Mouse (Mus musculus) activated CD4-positive, CD25-positive, alpha-beta regulatory T cell, adult 4 months (primary cell): Measurements from ENCODE around the gene Plpp7. TPM values are rescaled to one million over a fixed set of nuclear protein-coding genes. Genes with fewer than 3 reads are reported as not detected.

Experiments
- ATAC-seq: one replicate; pipeline ENCODE4 v1.8.0; 2017
- polyA plus RNA-seq, 2 experiments: library from polyadenylated mRNA; unstranded; fragments of 100-300 nt; shearing (Covaris generic); gene quantifications; one replicate each; pipeline ENCODE4 v1.2.1; 2017

Plpp7 gene
- polyA plus RNA-seq: not detected

DNA sequence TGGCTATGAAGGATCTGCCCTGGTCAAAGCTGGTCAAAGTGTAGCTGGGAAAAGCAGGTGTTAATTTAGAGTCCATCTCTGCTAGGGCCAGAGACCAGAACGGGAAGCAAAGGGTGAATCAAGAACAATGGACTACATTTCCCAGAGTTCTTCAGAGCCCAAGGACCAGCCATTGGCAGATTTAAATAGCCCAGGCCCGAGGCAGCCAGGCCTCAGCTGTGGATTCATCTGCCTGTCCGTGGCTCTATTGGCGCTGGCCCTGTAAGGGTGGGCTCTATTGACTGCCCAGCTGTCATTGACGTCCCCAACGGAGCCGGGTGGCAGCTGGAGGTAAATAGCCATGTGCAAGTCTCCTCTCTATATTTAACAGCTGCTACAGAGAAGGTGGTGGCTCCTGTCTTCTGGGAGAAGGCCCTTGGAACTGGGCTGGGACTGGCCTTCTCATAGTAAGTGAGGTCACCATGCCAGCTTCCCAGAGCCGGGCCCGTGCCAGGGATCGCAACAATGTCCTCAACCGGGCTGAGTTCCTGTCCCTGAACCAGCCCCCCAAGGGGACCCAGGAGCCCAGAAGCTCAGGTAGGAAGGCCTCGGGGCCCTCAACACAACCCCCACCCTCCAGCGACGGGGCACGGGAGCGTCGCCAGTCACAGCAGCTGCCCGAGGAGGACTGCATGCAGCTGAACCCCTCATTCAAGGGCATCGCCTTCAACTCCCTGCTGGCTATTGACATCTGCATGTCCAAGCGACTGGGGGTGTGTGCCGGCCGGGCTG is at the start of gene Plpp7:
Gene Plpp7 (plus strand): TSS at position 178 of the 771 bp plus-strand sequence.
- no peak for ATAC-seq

GRCm38 (mm10) chr2:32046009-32046408 is 49.3 kb upstream of the Plpp7 start:
- no peak for ATAC-seq

DNA sequence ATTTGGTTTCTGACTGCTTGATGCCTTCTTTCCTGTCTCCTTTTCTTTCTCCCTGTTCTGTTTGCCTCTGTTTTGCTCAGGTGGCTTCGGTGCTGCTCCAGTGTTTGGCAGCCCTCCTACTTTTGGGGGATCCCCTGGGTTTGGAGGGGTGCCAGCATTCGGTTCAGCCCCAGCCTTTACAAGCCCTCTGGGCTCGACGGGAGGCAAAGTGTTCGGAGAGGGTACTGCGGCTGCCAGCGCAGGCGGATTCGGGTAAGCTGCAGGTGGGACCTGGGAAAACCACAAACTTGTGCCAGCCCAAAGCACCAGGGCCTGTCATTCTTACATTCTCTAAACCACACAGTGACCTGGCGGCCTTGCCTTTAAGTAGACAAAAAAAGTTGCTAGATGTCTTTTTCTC is 48.0 kb upstream of the Plpp7 start:
- ATAC-seq: no peak

- ATAC-seq: no peak
Measured at GRCm38 (mm10) chr2:32051791-32052190, 43.5 kb upstream of the Plpp7 start.

DNA sequence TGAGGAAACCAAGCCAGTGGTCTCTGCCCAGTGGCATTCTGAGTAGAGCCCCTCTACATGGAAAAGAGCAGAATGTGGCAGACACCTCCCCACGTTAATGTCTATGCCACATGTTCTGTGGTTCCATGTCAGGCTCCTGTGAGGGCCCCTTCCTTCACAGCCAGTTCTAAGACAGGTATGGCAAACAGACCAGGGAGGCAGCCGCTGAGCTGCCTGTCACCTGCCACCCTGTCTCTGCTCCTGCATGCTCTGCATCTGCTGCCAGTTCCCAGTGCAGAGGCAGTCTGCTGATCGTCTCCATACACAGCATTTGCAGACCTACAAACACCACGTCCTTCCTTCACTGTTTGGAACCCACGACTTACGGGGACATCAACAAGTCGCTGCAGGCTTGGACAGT is 42.9 kb upstream of the Plpp7 start:
- no peak for ATAC-seq

GRCm38 (mm10) chr2:32055357-32055965 is 39.9 kb upstream of the Plpp7 start:
- ATAC-seq: no peak

- no peak for ATAC-seq
Measured at GRCm38 (mm10) chr2:32056524-32056923, 38.8 kb upstream of the Plpp7 start.

- ATAC-seq: peak; percentile 53
Measured at GRCm38 (mm10) chr2:32057360-32057759, 38.0 kb upstream of the Plpp7 start.

DNA sequence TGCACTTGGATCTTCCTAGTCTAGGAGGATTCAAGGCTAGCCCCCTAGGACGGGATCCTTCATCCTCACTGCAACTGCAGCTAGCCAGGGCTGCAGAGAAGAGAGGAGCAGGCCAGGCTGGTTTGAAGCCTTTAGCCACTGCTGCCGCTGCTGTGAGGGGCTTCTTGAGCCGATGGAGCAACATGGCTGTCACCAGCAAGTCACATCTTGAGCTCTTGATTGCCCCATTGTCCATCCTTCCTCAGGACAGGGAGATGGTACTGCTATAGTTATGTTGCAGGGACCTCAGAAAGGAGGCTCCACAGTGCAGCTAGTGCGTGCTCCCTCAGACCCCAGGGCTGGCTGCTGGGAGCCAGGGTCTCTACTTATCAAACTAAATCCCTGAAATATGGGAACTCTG is 37.5 kb upstream of the Plpp7 start:
- no peak for ATAC-seq

- no peak for ATAC-seq
Measured at GRCm38 (mm10) chr2:32058241-32058640, 37.1 kb upstream of the Plpp7 start.

- ATAC-seq: no peak
Measured at GRCm38 (mm10) chr2:32058716-32059115, 36.6 kb upstream of the Plpp7 start.

GRCm38 (mm10) chr2:32059613-32060012 is 35.7 kb upstream of the Plpp7 start:
- no peak for ATAC-seq

DNA sequence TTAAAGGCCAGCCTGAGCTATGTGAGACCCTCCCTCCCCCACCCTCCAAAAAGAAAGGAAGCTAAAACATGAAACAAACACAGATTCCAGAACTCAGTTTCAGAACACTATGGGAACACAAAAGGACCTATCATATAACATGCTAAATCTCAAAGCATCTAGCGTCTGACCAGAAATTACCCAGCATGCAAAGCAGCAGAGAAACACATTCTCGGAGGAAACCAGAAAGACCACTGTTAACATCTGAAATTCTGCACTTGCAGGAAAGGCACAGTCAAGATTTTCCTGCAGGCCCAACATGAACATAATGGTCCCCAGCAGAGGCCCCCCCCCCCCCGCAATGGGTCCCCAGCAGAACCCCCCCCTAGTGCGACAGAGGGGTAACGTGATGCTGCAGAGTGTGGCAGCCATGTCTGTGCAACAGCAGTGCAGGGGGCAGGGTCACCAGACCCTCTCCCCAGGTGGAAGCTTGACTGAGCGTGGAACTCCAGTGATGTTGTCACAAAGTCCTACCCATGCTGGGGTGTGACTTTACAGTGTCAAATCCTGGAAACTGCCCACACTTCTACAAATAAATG is 35.0 kb upstream of the Plpp7 start:
- no peak for ATAC-seq

GRCm38 (mm10) chr2:32061189-32061588 is 34.1 kb upstream of the Plpp7 start:
- ATAC-seq: no peak

DNA sequence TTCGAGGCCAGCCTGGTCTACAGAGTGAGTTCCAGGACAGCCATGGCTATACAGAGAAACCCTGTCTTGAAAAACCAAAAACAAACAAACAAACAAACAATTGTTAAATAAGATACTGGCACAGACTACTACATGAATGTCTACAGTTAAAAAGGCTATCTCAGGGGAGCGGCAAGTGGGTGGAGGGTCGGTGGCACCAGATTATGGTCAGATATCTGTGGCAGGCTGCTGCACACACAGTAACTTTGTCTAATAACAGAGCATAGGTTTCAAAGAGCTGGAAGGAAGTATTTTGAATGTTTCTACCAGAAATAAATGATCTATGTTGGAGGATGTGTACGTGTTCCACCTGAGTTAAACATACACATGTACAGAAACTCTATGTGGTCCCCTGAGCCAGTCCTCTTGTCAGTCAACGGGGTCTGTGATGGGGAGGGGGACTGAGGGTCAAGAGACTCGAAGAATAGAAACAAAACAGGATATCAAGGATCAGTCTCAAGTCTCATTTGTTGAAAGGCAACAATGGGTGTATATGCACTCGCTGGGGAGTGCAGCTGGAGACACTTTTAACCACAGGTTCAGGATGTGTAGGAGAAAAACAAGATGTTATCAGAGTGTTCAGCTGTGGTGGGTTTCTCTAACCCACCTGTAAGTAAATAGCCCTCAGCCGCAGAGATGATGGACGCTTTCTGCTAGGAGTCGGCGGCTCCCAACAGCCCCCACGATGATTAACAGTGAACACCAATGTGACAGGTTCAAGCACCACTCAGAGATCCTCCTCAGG is 33.4 kb upstream of the Plpp7 start:
- ATAC-seq: peak; percentile 8

DNA sequence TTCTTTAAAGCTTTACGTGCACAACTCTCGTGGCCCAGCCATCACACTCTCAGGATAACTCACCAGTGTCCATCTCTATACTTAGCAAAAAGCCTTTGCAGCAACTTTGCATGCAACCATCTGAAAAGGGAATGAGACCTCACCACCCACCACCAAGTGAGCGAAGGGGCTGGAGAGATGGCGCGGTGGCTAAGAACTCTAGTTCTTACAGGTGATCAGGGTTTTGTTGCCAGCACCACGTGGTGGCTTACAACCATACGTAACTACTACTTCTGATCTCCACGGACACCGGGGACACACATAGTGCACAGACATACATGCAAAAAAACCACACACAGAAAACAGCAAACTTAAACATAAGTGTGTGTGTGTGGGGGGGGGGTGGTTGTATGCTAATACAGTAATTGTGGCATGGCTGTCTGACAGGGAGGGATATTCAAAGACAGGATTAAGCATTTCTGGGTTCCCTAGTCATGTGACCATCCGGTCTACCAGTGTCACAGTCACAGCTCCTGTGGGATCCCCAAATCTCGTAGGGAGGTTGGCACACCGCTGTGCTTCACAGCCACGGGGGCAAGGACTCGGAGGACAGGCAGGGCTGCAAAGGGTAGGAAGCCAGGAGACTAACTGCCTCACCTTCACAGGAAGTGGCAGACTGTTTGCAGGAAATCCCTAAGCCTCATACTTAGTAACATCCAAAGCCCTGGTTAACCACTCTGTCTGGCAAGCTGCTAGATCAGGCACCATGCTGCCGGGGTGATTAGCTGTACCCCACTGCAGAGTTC is 32.5 kb upstream of the Plpp7 start:
- ATAC-seq: peak; percentile 70

DNA sequence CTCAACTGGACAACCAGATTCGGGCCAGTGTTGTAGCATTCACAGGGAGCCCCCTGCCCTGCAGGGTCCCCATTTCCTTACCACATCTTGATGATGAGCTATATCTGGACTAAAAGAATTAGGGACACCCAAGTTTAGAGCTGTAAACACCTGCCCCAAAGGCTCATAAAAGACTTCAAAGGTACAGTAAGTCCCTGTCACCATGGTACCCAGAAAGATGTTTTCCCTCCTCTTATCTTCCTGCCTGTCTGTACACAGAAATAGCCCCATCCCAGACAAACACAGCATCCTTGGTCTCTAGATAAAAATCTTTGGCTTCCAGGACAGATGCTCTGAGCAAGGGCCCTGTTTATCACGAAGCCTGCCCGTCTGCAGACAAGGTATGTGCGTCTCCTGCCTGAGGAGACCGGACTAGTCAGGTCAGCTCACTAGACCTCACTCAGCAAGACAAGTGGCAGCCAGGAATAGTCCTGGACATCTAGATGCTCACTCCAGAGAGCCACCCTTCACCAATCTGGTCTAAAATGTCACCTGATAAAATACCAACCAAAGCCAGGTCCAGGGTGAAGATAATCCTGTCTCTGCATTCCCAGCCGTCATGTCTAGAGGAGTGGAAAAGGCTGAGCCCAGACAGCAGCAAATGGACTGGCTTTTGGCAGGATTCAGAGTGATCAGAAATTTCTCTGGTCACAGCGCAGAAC is 31.7 kb upstream of the Plpp7 start:
- no peak for ATAC-seq

DNA sequence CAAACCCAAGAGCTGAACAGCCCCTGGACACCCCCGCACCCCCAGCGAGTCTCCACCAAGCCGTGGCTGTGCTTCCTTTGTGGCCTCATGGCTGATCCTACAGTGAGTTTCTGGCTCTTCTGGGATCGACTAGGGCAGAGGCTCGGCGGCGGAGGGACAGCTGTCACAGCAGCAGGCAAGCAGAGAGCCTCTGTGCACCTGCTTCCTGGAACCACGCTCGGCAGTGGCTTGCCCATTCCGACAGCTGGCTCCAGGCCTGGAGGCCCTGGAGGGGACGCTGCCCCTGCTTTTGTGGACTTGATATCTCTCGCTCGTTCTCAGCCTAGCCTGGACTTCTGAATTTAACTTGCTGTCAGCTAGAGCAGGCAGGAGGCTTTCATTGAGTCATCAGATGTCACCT is 30.4 kb upstream of the Plpp7 start:
- ATAC-seq: no peak

GRCm38 (mm10) chr2:32065371-32065791 is 29.9 kb upstream of the Plpp7 start:
- peak; percentile 51 for ATAC-seq

DNA sequence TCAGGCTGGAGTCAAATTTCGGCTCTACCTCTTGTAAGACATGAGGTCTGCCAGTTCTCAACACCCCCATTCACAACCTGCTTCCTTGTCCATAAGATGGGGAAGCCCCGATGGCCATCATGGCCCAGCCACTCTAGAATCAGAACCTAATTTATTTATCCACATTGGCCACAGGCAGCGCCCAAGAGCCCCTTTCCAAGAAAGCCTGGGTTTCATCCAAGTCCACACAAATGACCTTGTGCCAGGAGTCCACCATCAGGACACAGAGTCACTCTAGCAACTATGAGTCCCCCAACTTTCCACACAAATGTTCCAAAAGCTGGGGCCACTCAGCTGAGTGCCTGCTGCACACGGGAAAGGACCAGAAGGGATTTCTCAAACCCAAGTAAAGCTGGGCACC is 29.3 kb upstream of the Plpp7 start:
- no peak for ATAC-seq

DNA sequence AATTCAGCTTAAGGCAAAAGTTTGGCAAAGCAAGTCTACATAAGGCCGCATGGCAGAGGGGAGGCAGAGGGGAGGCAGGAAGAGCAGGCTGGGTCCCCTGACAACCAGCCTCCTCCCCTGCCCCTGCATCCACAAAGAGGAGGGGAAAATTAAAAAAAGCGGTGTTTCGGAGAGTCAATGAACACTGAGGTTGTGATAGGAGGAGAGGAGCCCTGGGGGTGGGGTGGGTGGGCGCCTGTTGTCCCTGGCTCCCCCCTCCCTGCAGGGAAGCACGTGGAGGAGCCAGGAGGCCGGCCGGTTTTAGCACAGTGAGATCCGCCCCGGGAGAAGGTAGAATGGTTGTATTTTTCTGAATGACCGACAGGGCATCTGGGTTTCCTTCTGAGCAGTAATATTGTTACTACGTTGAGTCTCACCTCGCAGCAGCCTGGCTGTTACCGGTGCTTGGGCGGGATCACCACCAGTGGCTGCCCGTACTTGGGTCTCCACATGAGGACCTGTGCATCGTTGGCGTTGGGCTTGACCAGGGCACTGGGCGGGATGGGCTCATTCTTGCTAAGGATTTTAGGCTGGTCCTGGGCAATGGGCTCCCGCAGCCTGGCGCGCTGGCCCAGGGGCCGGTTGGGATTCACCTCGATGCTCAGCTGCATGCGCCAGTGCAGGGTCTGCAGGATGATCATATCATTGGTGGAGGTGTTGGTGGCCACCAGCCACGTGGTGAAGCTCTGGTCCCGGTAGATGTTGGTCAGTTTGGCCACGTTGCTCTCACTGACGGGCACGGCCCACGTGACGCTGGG is 26.3 kb upstream of the Plpp7 start:
- no peak for ATAC-seq
